Mouse (Mus musculus): ENCODE data around the gene Zic5. TPM values are rescaled to one million over a fixed set of nuclear protein-coding genes. Genes with fewer than 3 reads are reported as not detected.

The Zic5 gene
- total and polyA plus RNA-seq, 2 experiments from 2014 or later, result 31.0 to 51.3 TPM

DNA sequence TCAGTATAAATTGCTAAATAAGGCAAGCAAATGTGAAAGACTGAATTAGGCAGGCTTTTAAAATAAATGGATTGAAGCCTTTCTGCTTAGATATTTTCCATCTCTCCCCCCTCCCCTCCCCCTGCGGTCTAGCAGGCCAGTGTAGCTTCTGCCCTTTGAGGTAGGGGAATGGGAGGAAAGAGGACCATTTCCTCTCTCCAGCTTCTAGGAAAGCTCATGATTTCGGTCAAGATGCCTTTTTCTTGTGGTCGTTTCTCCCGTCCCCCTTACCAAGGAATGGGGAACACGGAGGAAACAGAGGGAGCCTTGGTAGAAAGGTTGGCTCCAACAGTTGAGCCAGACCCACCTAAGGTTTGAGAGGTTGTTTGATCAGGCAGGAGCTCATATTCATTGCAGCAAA lies 7.2 kb upstream of the Zic5 start:
- Histone ChIP-seq H3K9ac (replicated peaks; ENCODE audit: low read length) (peak overlapping the region; percentile 56), H3K27ac (peak overlapping the region; percentile 89), H3K4me3 (ENCODE audit: low read length) (peak overlapping the region; percentile 60), H3K36me3 (ENCODE audit: insufficient read depth, low read length) (no peaks in the 10 kb centered on the region; the same call in 1 of the 2 replicates), H3K4me1 (ENCODE audit: insufficient read depth, low read length) (no peaks in the 10 kb centered on the region), H3K4me2 (ENCODE audit: low read depth, low read length) (peak overlapping the region; percentile 68), H3K9me3 (ENCODE audit: low read length) (no peaks in the 10 kb centered on the region), H3K27me3 (ENCODE audit: insufficient read depth, low read length) (peaks cover 23% of the 10 kb centered on the region; the same call in 1 of the 2 replicates)
- ATAC-seq (no peak), DNase-seq (ENCODE audit: low spot score) (peak; percentile 19)
- 19% methylated on average over 5 of the region's 5 CpGs for WGBS
- no peak for TF ChIP-seq CTCF (IDR thresholded peaks at IDR 0.05; ENCODE audit: low read depth)

DNA sequence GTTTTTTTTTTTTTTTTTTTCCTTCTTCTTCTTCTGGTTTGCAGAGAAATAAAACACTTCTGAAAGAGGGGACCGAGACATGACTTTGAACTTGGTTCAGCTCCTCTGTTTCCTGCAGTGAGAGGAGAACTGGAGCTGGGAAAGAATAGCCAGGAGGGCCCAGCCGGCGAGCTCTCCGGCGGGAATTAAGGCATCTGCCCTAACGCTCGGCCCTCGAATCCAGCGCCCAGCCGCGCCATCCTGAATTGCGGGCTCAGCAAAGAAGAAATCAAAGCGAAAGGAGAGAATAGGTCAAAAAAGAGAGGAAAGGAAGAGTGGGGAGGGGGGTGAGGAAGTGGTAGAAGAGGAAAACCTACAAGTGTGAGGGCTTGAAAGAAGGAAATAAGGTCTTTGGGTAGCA lies 6.7 kb upstream of the Zic5 start:
- TF ChIP-seq CTCF (IDR thresholded peaks at IDR 0.05; ENCODE audit: low read depth), result no peak
- peak overlapping the region; percentile 89 for H3K27ac ChIP-seq
- DNase-seq (ENCODE audit: low spot score), result peak; percentile 40
- H3K9ac ChIP-seq (replicated peaks; ENCODE audit: low read length), result peak overlapping the region; percentile 56
- H3K4me3 ChIP-seq (ENCODE audit: low read length), result peak overlapping the region; percentile 60
- WGBS, result 6% methylated on average over 13 of the region's 13 CpGs
- no peaks in the 10 kb centered on the region for H3K9me3 ChIP-seq (ENCODE audit: low read length)
- H3K4me1 ChIP-seq (ENCODE audit: insufficient read depth, low read length), result no peaks in the 10 kb centered on the region
- H3K27me3 ChIP-seq (ENCODE audit: insufficient read depth, low read length), result peaks cover 28% of the 10 kb centered on the region; the same call in 1 of the 2 replicates
- peak overlapping the region; percentile 68 for H3K4me2 ChIP-seq (ENCODE audit: low read depth, low read length)
- H3K36me3 ChIP-seq (ENCODE audit: insufficient read depth, low read length), result no peaks in the 10 kb centered on the region; the same call in 1 of the 2 replicates
- ATAC-seq, result no peak

DNA sequence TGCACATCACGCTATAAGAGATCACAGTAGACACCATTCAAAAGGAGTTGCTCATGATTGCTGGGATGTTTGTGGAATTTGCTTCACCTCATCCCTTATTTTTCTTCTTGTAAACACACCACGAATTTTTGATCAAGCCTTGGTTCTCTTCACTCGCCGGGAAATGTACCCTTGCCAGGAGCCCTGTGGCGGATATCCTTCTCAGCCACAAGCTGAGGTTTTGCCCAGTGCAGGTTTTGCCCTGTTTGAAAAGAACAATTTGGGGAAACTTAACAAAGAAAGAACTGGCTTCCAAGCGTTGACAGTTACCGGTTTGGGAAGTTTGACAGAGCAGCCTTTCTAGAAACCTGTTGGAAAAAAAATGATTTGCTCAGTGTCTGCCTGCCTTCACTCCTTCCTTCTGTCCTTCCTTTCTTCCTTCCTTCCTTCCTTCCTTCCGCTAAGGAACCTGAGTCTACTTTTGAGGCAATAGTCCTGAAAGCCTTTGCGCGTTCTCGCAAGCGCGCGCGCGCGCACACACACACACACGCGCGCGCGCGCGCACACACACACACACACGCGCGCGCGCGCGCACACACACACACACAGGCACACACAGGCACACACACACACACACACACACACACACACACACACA lies 6.1 kb upstream of the Zic5 start:
- Histone ChIP-seq H3K9ac (replicated peaks; ENCODE audit: low read length) (peak overlapping the region; percentile 40), H3K9me3 (ENCODE audit: low read length) (no peaks in the 10 kb centered on the region), H3K27ac (peak overlapping the region; percentile 89), H3K27me3 (ENCODE audit: insufficient read depth, low read length) (peaks cover 28% of the 10 kb centered on the region; the same call in 1 of the 2 replicates), H3K4me3 (ENCODE audit: low read length) (peak overlapping the region; percentile 60; the same call in 1 of the 2 replicates), H3K36me3 (ENCODE audit: insufficient read depth, low read length) (no peaks in the 10 kb centered on the region; the same call in 1 of the 2 replicates), H3K4me2 (ENCODE audit: low read depth, low read length) (peak overlapping the region; percentile 68), H3K4me1 (ENCODE audit: insufficient read depth, low read length) (no peaks in the 10 kb centered on the region)
- peak; percentile 62 for DNase-seq (ENCODE audit: low spot score)
- no peak for TF ChIP-seq CTCF (IDR thresholded peaks at IDR 0.05; ENCODE audit: low read depth)
- WGBS, result 7% methylated on average over 31 of the region's 31 CpGs
- ATAC-seq, result no peak

DNA sequence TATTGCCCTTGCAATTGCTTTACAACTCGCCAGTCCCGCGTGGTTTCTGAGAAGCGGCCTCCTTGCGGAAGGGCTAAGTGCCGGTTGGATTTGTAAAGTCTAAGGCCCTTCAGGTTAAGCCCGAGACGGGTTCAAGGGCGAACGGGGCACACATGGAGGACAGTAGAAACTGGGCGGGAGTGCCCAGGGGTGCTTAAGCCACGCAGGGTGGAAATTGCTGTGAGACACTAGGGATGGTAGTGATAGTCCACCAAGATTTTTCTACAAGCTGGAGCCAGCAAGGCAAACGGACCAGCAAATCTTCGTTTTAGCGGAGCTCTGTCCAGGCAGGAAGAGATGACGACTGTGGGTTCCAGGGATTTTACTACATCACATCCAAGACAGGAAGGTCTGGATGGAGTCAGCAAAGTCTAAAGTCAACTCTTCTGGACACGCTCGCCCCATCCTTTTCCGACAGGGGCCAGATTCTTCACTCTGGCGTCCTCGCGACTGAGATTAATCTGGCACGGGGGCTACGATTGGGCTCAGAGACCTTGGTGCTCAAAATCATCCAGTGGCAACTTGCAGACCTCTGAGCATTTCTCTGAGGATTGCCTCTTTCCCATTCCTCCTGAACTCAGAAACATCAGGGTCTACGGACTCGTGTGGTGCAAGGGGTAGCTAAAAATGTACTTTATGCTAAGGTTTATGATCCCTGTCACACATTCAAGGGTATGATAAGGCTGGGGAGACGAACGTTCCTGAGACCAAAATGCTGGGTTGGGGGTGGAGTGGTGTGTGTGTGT lies 3.7 kb upstream of the Zic5 start:
- ATAC-seq, result no peak
- Histone ChIP-seq H3K4me2 (ENCODE audit: low read depth, low read length) (peak overlapping the region; percentile 61), H3K27ac (peak overlapping the region; percentile 85), H3K9me3 (ENCODE audit: low read length) (no peaks in the 10 kb centered on the region), H3K4me1 (ENCODE audit: insufficient read depth, low read length) (no peaks in the 10 kb centered on the region), H3K36me3 (ENCODE audit: insufficient read depth, low read length) (no peaks in the 10 kb centered on the region), H3K4me3 (ENCODE audit: low read length) (peak overlapping the region; percentile 26), H3K27me3 (ENCODE audit: insufficient read depth, low read length) (peaks cover 32% of the 10 kb centered on the region; the same call in 1 of the 2 replicates), H3K9ac (replicated peaks; ENCODE audit: low read length) (peak overlapping the region; percentile 56)
- TF ChIP-seq CTCF (IDR thresholded peaks at IDR 0.05; ENCODE audit: low read depth), result no peak
- DNase-seq (ENCODE audit: low spot score), result peak; percentile 49
- WGBS, result 9% methylated on average over 28 of the region's 28 CpGs

DNA sequence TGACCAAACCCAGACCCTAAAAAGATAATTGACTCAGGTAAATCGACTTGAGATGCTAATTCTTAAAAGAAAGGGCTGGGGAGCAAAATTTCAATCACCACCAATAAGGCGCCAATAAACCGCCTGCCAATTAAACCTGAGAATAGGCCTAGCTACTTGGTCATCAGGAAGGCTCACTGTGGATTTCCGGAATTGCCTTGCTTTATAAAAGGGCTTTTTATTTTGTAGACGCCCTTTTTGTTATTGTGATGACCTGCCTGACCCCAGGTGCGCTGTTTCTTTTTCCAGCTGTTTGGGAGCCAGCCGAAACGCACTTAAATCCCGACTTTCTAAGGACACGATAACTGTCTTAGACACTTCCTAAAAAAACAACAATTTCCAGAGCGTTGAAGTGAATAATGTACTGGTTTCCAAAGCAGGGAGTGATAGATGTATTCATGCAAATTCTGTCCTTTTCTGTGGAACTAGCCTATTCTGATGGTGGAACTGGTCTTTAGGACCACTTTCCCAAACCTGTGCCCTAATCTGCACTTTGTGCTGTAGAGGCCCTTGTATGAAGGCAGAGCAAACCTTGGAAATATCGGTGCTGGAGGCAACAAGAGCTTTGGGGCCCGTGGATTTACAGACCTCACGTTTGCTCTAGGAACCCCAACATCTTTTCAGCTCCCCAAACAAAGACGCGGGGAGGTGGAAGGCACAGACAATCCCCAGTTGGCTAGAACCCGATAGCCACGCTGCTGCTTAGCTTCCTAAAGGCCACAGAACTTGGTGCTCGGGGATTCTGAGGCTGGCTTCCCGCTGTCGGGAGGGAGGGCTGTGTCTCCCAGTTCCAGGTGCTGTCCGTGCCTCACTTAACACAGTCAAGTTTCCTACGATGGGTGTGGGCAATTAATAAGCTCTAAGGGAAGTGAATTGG lies 2.7 kb upstream of the Zic5 start:
- Histone ChIP-seq H3K27me3 (ENCODE audit: insufficient read depth, low read length) (peaks cover 32% of the 10 kb centered on the region; the same call in 1 of the 2 replicates), H3K36me3 (ENCODE audit: insufficient read depth, low read length) (no peaks in the 10 kb centered on the region), H3K4me2 (ENCODE audit: low read depth, low read length) (peak overlapping the region; percentile 61), H3K4me3 (ENCODE audit: low read length) (peak overlapping the region; percentile 26; the same call in 1 of the 2 replicates), H3K9me3 (ENCODE audit: low read length) (no peaks in the 10 kb centered on the region), H3K9ac (replicated peaks; ENCODE audit: low read length) (peak overlapping the region; percentile 56), H3K4me1 (ENCODE audit: insufficient read depth, low read length) (no peaks in the 10 kb centered on the region), H3K27ac (peak overlapping the region; percentile 85)
- no peak for TF ChIP-seq CTCF (IDR thresholded peaks at IDR 0.05; ENCODE audit: low read depth)
- 12% methylated on average over 23 of the region's 23 CpGs for WGBS
- no peak for ATAC-seq
- DNase-seq (ENCODE audit: low spot score), result peak; percentile 53

DNA sequence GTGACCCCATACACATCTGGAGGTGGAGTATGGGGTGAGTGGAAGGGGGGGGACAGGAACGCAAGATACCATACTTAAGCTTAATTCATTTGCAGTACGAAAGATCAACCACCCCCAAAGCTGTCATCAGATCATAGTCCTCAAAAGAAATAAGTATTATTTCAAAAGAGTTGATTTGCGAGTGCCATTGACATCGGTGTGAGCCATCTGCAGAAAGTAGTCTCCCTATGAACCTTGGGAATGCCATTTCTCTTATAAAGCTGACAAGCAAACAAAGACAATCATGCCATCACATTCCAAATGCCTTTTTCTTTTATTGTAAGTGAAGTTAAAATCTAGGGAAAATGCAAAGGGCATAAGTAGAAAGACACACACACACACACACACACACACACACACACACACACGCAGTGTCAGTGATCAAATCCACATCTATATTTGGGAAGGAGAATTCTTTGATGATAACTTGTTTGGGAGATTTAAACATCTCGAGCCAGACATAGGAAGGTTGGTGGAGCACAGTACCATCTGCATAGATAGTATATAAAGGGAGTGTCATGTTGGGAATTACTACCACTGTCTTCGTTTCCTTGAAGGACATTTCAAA lies 1.4 kb upstream of the Zic5 start:
- Histone ChIP-seq H3K27ac (no peak overlapping the region), H3K4me2 (ENCODE audit: low read depth, low read length) (peak overlapping the region; percentile 61), H3K4me1 (ENCODE audit: insufficient read depth, low read length) (no peaks in the 10 kb centered on the region), H3K36me3 (ENCODE audit: insufficient read depth, low read length) (no peaks in the 10 kb centered on the region), H3K4me3 (ENCODE audit: low read length) (no peak overlapping the region; the same call in 1 of the 2 replicates), H3K9ac (replicated peaks; ENCODE audit: low read length) (no peak overlapping the region), H3K27me3 (ENCODE audit: insufficient read depth, low read length) (peaks cover 32% of the 10 kb centered on the region; the same call in 1 of the 2 replicates), H3K9me3 (ENCODE audit: low read length) (no peaks in the 10 kb centered on the region)
- no peak for ATAC-seq
- 43% methylated on average over 7 of the region's 7 CpGs for WGBS
- TF ChIP-seq CTCF (IDR thresholded peaks at IDR 0.05; ENCODE audit: low read depth), result no peak
- peak; percentile 7 for DNase-seq (ENCODE audit: low spot score)

Measured in hindbrain, postnatal 0 days (tissue).